Mouse (Mus musculus) lung, adult 2 months (tissue): Measurements from ENCODE around the gene Gsta2.
"Not testable (repeated sequence)": the region's sequence is repeated elsewhere in the genome, so short reads cannot be mapped to it uniquely, and the experiment has no call there.

Experiments used
- CTCF ChIP-seq: fragments of 200-500 bp; IDR thresholded peaks from 2 replicates; pipeline ENCODE4 v1.5.1; 2011; ENCODE audit warnings: mild to moderate bottlenecking, low read length, control low read depth; ENCODE audit not compliant: insufficient read depth
- POLR2A ChIP-seq: fragments of 200-500 bp; IDR thresholded peaks from 2 replicates; pipeline ENCODE4 v1.6.1; 2011; ENCODE audit warnings: low read depth, mild to moderate bottlenecking, control low read depth, low read length, borderline replicate concordance; ENCODE audit errors: extremely low read depth

DNA sequence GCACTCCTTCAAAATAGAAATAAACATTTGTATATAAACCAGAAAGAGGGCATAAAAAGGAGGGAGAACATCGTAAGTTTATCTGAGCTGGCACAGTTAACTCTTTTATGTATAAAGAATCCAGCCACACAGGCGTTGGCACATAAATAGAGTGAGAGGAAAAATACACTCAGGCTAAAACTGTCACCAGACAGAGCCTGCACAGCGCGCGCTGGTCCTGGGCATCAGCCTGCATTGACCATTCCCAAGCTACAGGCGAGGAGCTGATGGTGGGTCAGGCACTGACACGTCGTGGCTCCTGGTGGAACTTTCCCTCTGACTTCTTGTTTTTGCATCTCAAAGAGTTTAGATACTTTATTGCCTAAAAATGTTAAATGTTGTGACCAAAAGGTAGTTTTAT, 63.1 kb downstream of the Gsta2 start:
- not testable (repeated sequence) for TF ChIP-seq CTCF, POLR2A
